Mouse (Mus musculus) cerebral cortex, adult 2 months (tissue): ENCODE data around the gene Cux1.

ENCODE experiments used
- WGBS: fragments of 180-500 bp; shearing (Covaris S2); methylation state at CpG from one replicate; pipeline ENCODE4 v1.1.7; 2018; 5-methylcytosine and 5-hydroxymethylcytosine counted together

Gene Cux1

GRCm38 (mm10) chr5:136568026-136568765 lies 906 bp upstream of the Cux1 start:
- WGBS, result under 1% methylated on average over 36 of the region's 36 CpGs

GRCm38 (mm10) chr5:136566812-136567175 lies 496 bp downstream of the Cux1 start:
- under 1% methylated on average over 31 of the region's 31 CpGs for WGBS

DNA sequence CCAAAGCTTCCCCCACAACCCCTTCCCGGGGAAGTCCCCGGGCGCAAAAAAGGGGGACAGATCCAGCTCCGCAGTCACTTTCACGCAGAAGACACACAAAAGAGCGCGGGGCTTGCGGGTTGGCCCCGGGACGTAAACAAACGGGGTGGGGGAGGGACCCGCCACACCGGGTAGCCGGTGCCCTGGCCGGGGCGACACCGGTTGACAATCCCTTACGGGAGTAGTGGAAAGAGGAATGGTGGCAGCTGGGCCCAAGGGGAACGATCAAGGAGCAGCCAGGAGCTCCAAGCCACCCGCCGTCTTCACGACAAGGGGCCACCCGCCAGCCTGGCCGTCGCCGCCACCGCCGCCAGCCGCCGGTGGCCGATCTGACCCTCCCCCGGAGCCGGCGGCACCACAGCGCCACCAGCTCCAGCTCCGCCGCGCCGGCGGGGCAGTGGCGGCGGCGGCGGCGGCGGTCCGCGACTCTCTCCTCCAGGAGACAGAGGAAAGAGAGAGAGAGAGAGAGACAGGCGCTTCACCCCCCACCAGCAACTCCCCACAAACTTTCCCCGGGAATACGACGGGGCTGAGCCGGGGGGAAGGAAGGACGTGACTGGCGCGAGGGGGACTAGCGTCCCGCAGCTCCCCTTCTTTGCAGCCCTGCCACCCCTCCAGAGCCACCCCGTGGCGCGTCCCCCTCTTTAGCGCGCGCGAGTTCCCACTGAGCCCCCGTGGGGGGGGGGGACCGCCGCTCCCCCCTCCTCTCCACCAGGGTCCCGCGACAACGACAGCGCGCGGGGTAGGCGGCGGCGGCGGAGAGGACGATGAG lies 1.1 kb downstream of the Cux1 start:
- under 1% methylated on average over 65 of the region's 79 CpGs for WGBS

GRCm38 (mm10) chr5:136565311-136565811 lies 1.9 kb downstream of the Cux1 start:
- WGBS, result 7% methylated on average over 32 of the region's 32 CpGs

DNA sequence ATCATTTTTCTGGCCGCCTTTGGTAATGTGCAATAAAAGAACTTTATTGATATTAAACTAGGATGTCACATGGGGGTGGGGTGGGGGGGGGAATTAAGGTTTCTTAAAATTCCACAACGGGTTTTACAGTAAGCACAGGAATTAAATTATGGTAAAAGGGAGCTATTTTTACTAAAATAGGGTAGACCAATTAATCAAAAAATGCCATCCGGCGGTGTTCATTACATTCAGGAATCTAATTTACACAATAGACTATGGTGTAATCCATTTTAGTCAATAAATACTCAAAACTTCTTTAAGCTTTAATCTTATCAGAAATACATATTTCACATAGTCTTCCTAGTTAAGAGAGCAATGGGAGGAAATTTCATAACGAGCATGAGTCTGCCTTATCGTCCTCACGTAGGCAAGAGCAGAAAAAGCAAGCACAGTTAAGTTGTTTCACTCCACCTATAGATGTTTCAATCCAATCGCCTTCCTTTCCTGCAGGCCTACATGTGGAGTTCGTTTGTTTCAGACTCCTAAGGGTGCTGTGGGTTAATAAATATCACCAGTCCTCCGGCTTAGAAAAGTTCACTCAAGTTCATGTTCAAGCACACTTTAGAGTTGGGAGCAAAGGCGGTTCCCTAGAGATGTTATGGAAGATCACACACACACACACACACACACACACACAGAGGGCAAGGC lies 2.5 kb downstream of the Cux1 start:
- WGBS, result 52% methylated on average over 11 of the region's 11 CpGs

GRCm38 (mm10) chr5:136563996-136564395 lies 3.3 kb downstream of the Cux1 start:
- WGBS, result 81% methylated on average over 3 of the region's 3 CpGs

DNA sequence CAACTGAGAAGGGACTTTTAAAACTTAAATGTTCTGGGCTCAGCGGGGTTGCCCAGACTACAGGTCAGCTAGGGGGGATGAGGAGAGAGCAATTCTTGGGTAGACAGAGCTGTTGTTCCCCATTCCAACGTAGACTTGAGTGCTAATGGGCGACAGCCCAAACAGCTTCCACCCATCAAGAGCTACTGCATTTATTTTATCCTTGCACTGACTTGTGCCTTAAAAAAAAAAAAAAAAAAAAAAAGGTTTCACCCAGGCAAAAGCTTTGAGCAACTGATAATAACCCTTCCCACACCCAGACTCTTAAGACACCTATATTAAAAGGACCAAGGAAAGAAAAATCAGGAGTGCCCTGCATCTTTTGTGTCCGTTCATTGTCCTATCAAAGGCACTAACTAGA lies 4.2 kb downstream of the Cux1 start:
- WGBS, result 80% methylated on average over 4 of the region's 4 CpGs

- WGBS, result 83% methylated on average over 1 of the region's 1 CpGs
Measured at GRCm38 (mm10) chr5:136562212-136562611, 5.1 kb downstream of the Cux1 start.

DNA sequence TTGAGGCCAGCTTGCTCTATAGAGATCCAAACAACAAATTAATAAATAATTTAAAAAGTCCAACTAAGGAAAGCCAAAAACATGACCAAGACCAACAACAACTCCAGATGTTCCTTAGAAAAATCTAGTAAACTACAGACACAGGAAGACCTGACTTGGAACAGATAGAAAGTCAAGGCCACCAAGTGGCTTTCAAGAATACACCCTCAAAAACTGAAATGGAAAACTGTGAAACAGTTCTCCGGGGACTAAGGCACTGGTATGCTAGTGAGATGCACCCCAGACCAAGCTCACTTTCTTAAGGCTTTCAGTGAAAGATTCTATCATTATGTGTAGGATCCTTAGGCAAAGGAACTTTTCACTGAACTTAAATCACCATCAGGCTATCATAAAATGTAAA lies 5.6 kb downstream of the Cux1 start:
- 95% methylated on average over 1 of the region's 1 CpGs for WGBS

GRCm38 (mm10) chr5:136560656-136561055 lies 6.6 kb downstream of the Cux1 start:
- WGBS, result 68% methylated on average over 7 of the region's 7 CpGs

DNA sequence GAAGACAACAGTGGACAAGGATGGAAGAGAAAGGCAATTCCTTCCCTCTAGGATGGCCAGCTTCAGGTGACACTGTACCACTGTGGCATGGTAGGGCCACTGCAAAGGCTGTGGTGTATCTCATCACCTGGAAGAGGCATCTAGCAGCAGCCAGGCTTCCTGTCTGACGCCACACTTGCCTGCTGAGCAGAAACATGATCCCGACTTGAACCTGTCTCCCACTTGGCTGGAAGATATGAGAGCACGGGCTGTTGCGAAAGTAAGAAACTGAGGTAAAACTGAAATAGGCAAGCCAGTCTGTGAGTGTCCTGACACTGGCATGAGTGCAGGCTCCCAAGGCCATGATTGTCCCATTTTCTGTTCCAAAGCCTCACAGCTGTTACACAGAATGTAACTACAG lies 9.8 kb downstream of the Cux1 start:
- WGBS, result 81% methylated on average over 4 of the region's 4 CpGs

- 82% methylated on average over 14 of the region's 14 CpGs for WGBS
Measured at GRCm38 (mm10) chr5:136556328-136557262, 10.7 kb downstream of the Cux1 start.

DNA sequence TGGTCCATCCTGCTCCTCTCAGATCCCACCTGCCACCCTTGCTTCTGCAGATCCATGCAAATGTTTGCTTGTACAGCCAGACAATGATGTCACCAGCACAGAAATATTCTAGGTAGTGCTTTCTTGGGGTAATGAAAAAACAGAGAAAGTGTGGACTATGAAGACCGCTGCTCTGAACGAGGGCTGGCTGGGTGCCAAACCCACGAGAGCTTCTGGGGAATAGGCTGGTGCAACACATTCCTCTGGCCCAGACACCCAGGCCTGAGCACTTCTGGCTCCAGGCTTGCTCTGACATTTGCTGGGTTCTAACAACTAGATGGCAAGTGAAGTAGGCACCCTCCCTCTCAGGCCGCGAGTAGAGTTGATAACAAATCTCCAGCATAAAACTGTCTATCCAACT lies 11.6 kb downstream of the Cux1 start:
- WGBS, result 29% methylated on average over 5 of the region's 5 CpGs

DNA sequence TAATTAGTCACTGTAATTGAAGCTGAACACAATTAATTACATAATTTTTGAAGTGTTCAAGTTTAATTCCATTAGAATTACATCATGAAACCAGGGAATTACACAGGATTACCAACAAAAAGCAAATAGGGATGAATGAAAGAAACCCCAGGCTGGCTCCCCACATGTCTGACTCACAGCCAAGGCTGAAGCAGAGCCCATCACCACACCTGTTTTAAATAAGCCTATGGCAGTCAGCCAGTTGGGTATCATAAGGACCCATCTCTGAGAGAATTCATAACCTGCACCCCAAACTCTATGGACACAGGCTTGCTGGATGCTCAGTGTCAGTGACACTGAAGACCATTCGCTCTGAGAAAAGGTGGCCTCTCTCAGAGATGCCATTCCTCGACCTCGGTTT lies 15.2 kb downstream of the Cux1 start:
- 85% methylated on average over 3 of the region's 3 CpGs for WGBS

- 82% methylated on average over 6 of the region's 6 CpGs for WGBS
Measured at GRCm38 (mm10) chr5:136551571-136551970, 15.7 kb downstream of the Cux1 start.

DNA sequence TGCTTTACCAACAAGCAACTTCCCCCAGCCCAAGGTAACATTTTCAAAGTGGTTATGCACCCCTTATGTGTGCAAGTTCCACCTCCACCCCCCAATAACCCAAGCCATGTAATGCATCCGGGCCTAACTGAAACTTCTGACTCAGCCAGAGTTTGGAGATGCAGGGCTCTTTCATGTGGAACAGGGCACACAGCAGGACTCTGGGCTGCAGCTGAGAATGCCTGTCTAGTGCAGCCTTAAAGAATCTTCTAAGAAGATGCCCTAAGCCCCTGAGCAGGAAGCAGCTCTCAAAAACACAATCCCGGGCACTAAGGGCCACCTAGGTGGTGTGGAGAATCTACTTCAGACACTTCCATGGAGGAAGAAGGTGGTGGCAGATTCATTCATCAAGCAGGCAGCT lies 16.6 kb downstream of the Cux1 start:
- 48% methylated on average over 2 of the region's 2 CpGs for WGBS

GRCm38 (mm10) chr5:136548776-136549175 lies 18.5 kb downstream of the Cux1 start:
- WGBS, result 69% methylated on average over 2 of the region's 2 CpGs

DNA sequence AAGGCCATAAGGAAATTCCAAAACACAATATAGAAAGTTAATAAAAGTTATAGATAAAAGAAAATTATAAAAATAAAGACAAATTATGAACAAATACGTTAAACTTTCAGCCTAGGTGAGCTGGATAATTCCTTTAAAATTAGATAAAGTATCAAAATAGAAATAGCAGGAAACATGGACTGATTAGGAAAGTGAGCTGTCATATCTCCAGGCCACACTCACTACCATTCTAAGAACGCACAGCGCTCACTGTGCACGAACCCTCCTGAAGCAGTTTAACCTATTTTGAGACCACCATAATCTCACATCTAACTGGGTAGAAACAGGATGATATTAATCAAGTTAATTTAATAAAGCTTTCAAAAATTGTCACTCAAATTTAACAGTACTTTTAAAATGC lies 22.2 kb downstream of the Cux1 start:
- WGBS, result 96% methylated on average over 4 of the region's 4 CpGs

GRCm38 (mm10) chr5:136540055-136540838 lies 27.0 kb downstream of the Cux1 start:
- 88% methylated on average over 5 of the region's 5 CpGs for WGBS

DNA sequence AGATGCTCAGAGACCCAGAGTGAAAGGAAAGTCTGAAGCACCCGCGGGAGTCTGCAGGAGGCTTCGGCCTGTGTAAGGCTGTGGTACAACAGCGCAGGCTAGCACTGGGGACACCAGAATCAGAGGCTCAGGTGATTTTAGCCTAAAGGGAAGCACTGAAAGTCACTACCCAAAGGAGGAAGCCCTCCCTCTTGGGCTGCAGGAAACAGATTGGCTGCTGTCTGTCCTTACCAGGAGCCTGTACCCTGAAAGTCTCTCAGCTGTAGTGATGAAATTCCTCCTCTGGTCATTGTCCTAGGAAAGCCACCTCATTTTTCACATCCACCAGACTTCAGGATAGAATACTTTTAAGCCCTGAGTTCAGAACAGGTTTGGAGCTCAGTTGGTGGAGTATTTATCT lies 30.5 kb downstream of the Cux1 start:
- 90% methylated on average over 4 of the region's 4 CpGs for WGBS
